Mouse (Mus musculus): Measurements from ENCODE around the gene Rnf214. TPM values are rescaled to one million over a fixed set of nuclear protein-coding genes. Genes with fewer than 3 reads are reported as not detected.
A peak's percentile ranks its signal among the peaks of the same experiment; 100 is the strongest.

Gene Rnf214
- polyA plus RNA-seq, 1 experiment, result 40.5 TPM

DNA sequence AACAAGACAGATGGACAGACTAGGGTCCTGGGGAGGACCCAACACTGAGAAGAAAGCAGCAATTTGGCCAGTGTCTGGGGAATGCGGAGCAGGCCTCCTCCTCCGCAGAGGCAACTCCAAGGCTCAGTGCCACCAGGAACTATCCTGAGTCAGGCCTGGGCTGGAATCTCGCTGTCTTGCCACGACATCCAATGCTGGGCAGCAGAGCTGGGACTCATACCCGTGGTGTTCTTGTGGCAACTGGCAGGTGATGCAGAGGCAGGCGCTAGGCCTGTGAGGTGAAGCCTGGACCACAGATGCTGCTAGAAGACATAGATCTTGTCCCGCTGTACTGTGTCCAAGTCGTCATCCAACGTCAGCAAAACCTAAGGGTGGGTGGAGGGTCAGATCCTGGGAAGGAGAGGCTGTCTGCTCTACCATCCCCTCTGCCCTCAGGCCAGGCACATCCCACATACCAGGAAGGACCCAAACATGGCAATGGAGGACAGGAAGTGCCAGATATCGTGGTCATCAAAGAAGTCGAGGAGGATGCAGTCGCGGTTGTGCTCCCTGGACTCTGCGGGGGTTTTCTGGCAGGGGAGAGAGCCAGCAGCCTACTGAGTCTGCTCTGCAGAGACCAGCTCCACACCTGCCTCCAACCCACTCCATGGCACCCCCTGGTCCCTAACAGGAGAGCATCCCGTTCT is 32.4 kb upstream of the Rnf214 start:
- Histone ChIP-seq H3K36me3 (ENCODE audit: control insufficient read depth, insufficient read depth, low read length, poor library complexity, severe bottlenecking) (no peaks in the 10 kb centered on the region), H3K27ac (ENCODE audit: insufficient read depth, low read length) (no peak overlapping the region), H3K4me1 (ENCODE audit: control insufficient read depth, insufficient read depth, low read length) (no peaks in the 10 kb centered on the region), H3K4me3 (ENCODE audit: low read depth, low read length) (no peak overlapping the region), H3K9me3 (replicated peaks; ENCODE audit: control insufficient read depth, insufficient read depth, low read length, poor library complexity, severe bottlenecking) (no peaks in the 10 kb centered on the region), H3K9ac (ENCODE audit: low read depth, poor library complexity, severe bottlenecking) (no peak overlapping the region), H3K27me3 (ENCODE audit: control insufficient read depth, insufficient read depth, low read length, poor library complexity, severe bottlenecking) (no peaks in the 10 kb centered on the region)
- TF ChIP-seq POLR2A (IDR thresholded peaks at IDR 0.05; ENCODE audit: insufficient read depth, low read length), result no peak

GRCm38 (mm10) chr9:45938088-45938487 is 31.4 kb upstream of the Rnf214 start:
- no peak overlapping the region for H3K27ac ChIP-seq (ENCODE audit: insufficient read depth, low read length)
- H3K36me3 ChIP-seq (ENCODE audit: control insufficient read depth, insufficient read depth, low read length, poor library complexity, severe bottlenecking), result no peaks in the 10 kb centered on the region
- no peak for TF ChIP-seq CTCF (IDR thresholded peaks at IDR 0.05; ENCODE audit: low read depth, low read length)
- TF ChIP-seq EP300 (IDR thresholded peaks at IDR 0.05; ENCODE audit: insufficient read depth, low read depth, low read length), result no peak
- no peak for TF ChIP-seq POLR2A (IDR thresholded peaks at IDR 0.05; ENCODE audit: insufficient read depth, low read length)
- no peaks in the 10 kb centered on the region for H3K4me1 ChIP-seq (ENCODE audit: control insufficient read depth, insufficient read depth, low read length)
- no peaks in the 10 kb centered on the region for H3K9me3 ChIP-seq (replicated peaks; ENCODE audit: control insufficient read depth, insufficient read depth, low read length, poor library complexity, severe bottlenecking)
- H3K9ac ChIP-seq (ENCODE audit: low read depth, poor library complexity, severe bottlenecking), result no peak overlapping the region
- H3K27me3 ChIP-seq (ENCODE audit: control insufficient read depth, insufficient read depth, low read length, poor library complexity, severe bottlenecking), result no peaks in the 10 kb centered on the region
- no peak overlapping the region for H3K4me3 ChIP-seq (ENCODE audit: low read depth, low read length)

DNA sequence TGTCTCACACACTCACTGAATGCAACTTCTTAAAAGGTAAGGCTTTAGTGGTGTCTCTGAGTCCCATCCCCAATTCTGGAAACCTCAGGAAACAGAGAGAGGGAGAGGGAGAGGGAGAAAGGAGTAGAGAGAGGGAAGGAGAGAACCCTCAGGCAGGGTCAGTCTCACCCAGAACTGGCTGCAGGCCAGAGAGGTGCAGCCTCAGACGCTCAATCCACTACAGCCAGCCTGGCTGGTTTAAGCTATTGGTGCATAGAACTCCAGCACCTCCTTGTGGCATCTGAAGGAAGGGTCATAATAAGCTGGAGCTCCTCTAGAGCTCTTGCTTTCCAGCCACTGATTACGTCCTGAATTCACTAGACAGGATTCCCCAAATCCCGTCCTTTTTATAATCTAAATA is 30.2 kb upstream of the Rnf214 start:
- Histone ChIP-seq H3K4me3 (ENCODE audit: low read depth, low read length) (no peak overlapping the region), H3K27me3 (ENCODE audit: control insufficient read depth, insufficient read depth, low read length, poor library complexity, severe bottlenecking) (no peaks in the 10 kb centered on the region), H3K27ac (ENCODE audit: insufficient read depth, low read length) (no peak overlapping the region), H3K4me1 (ENCODE audit: control insufficient read depth, insufficient read depth, low read length) (no peaks in the 10 kb centered on the region), H3K36me3 (ENCODE audit: control insufficient read depth, insufficient read depth, low read length, poor library complexity, severe bottlenecking) (no peaks in the 10 kb centered on the region), H3K9ac (ENCODE audit: low read depth, poor library complexity, severe bottlenecking) (no peak overlapping the region), H3K9me3 (replicated peaks; ENCODE audit: control insufficient read depth, insufficient read depth, low read length, poor library complexity, severe bottlenecking) (no peaks in the 10 kb centered on the region)
- TF ChIP-seq CTCF (IDR thresholded peaks at IDR 0.05; ENCODE audit: low read depth, low read length), result peak; percentile 58
- no peak for TF ChIP-seq POLR2A (IDR thresholded peaks at IDR 0.05; ENCODE audit: insufficient read depth, low read length)

DNA sequence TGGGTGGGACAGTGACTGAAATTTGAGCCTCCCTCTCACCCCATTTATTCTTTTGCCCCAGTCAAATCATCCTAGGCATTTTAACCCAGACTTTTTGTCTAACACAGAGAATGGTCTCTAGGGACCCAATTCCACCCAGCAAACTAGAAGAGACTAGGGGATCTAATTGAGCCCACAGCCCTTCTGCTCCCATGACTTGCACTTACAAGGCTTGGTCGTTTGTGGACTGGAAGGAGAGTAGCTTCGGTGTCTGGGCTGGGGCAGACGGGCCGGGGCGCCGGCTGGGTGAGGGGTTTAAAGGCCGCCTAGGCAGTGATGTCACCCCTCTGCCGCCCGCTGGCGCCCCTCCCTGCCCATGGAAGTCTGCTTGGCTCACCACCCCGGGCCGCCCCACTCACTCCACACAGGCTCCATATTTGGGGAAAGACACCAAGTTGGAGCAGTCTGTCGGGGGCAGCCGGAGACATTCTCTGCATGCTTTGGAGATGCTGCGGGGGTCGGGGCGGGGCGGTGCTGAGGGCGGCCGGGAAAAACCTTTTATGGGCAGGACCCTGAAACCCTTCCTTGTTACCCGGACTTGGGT is 29.0 kb upstream of the Rnf214 start, which contains the start of gene Tagln:
Tagln (minus strand) TSS at position 431 of the 583 bp plus-strand sequence.
- Histone ChIP-seq H3K27me3 (ENCODE audit: control insufficient read depth, insufficient read depth, low read length, poor library complexity, severe bottlenecking) (no peaks in the 10 kb centered on the region), H3K27ac (ENCODE audit: insufficient read depth, low read length) (no peak within 1 kb of the TSS), H3K9me3 (replicated peaks; ENCODE audit: control insufficient read depth, insufficient read depth, low read length, poor library complexity, severe bottlenecking) (no peaks in the 10 kb centered on the region), H3K9ac (ENCODE audit: low read depth, poor library complexity, severe bottlenecking) (peak within 1 kb of the TSS; percentile 48), H3K4me3 (ENCODE audit: low read depth, low read length) (no peak within 1 kb of the TSS; the same call in 1 of the 2 replicates), H3K36me3 (ENCODE audit: control insufficient read depth, insufficient read depth, low read length, poor library complexity, severe bottlenecking) (no peaks in the 10 kb centered on the region), H3K4me1 (ENCODE audit: control insufficient read depth, insufficient read depth, low read length) (no peaks in the 10 kb centered on the region)
- TF ChIP-seq EP300 (IDR thresholded peaks at IDR 0.05; ENCODE audit: insufficient read depth, low read depth, low read length) (no peak), CTCF (IDR thresholded peaks at IDR 0.05; ENCODE audit: low read depth, low read length) (no peak), POLR2A (IDR thresholded peaks at IDR 0.05; ENCODE audit: insufficient read depth, low read length) (no peak)

DNA sequence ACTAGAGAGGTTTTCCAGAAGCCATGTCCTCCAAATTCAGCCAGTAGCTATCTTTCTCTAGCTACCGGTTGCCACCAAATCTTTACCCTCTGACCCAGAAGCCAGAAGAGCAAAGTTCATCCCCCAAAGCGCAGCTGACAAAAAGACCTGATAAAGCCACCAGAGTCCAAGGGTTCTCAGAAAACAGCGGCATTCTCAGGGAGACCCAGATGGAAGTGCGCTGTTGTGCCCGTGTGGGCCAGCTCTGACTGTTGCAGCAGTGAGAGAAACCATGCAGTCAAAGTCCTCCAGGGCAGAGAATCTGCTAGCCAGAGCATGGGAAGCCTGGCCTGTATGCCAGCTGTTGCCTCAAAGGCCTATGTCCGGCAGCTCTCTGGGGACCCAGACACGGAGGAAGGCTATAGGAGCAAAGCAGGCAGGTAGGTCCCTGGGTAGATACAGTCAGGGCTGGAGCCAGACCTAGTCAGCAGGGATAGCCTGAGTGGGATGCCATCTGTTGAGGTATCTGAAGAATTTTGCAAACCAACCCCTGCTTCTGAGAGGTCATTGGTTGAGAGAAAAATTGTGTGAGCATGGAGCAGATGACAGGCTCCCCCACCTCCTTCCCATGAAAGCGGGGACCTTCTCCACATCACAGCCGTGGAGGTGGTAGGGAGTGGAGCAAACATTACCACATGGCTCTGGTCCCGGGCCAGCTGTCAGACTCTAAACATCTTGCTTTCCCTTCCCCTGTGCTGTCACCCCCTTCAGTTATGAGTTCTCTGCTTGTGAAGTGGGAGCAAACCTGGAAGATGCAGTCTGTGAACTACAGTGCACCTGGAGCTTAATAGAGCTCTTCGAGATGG is 26.1 kb upstream of the Rnf214 start:
- Histone ChIP-seq H3K36me3 (ENCODE audit: control insufficient read depth, insufficient read depth, low read length, poor library complexity, severe bottlenecking) (no peaks in the 10 kb centered on the region; the same call in none of the 2 replicates), H3K9ac (ENCODE audit: low read depth, poor library complexity, severe bottlenecking) (no peak overlapping the region), H3K4me3 (ENCODE audit: low read depth, low read length) (no peak overlapping the region), H3K4me1 (ENCODE audit: control insufficient read depth, insufficient read depth, low read length) (no peaks in the 10 kb centered on the region), H3K27ac (ENCODE audit: insufficient read depth, low read length) (no peak overlapping the region), H3K9me3 (replicated peaks; ENCODE audit: control insufficient read depth, insufficient read depth, low read length, poor library complexity, severe bottlenecking) (no peaks in the 10 kb centered on the region), H3K27me3 (ENCODE audit: control insufficient read depth, insufficient read depth, low read length, poor library complexity, severe bottlenecking) (no peaks in the 10 kb centered on the region)
- no peak for TF ChIP-seq EP300 (IDR thresholded peaks at IDR 0.05; ENCODE audit: insufficient read depth, low read depth, low read length)
- no peak for TF ChIP-seq POLR2A (IDR thresholded peaks at IDR 0.05; ENCODE audit: insufficient read depth, low read length)
- TF ChIP-seq CTCF (IDR thresholded peaks at IDR 0.05; ENCODE audit: low read depth, low read length), result no peak

GRCm38 (mm10) chr9:45931958-45932357 is 25.2 kb upstream of the Rnf214 start:
- H3K4me1 ChIP-seq (ENCODE audit: control insufficient read depth, insufficient read depth, low read length), result no peaks in the 10 kb centered on the region
- peaks cover 3% of the 10 kb centered on the region for H3K36me3 ChIP-seq (ENCODE audit: control insufficient read depth, insufficient read depth, low read length, poor library complexity, severe bottlenecking)
- no peak overlapping the region for H3K4me3 ChIP-seq (ENCODE audit: low read depth, low read length)
- H3K9ac ChIP-seq (ENCODE audit: low read depth, poor library complexity, severe bottlenecking), result no peak overlapping the region
- no peak overlapping the region for H3K27ac ChIP-seq (ENCODE audit: insufficient read depth, low read length)
- no peaks in the 10 kb centered on the region for H3K27me3 ChIP-seq (ENCODE audit: control insufficient read depth, insufficient read depth, low read length, poor library complexity, severe bottlenecking)
- no peaks in the 10 kb centered on the region for H3K9me3 ChIP-seq (replicated peaks; ENCODE audit: control insufficient read depth, insufficient read depth, low read length, poor library complexity, severe bottlenecking)
- no peak for TF ChIP-seq POLR2A (IDR thresholded peaks at IDR 0.05; ENCODE audit: insufficient read depth, low read length)

Measured in ES-Bruce4 (cell line).